In genomic region chr7:137309071-137310066, GRCm38 (mm10) we compare ENCODE assay signal across 9 mouse cellular contexts. TPM values are rescaled to one million over a fixed set of nuclear protein-coding genes. Genes with fewer than 3 reads are reported as not detected.
DNase-seq lines count a peak whose midpoint lies in the region; ATAC-seq lines count a peak whose summit lies in the region.
"Had no signal": no experiment of that assay in that cellular context is flagged by ENCODE, and none has a peak within 500 bp of the region (broad histone marks: within the 10 kb centered on the region; RNA-seq: fewer than 3 reads in every experiment).

No protein-coding gene starts in this region.

- H3K9ac ChIP-seq in embryonic facial prominence, embryonic 11.5 days (replicated peaks; ENCODE audit: low read length): peak overlapping the region; percentile 88

- H3K9me3 ChIP-seq in embryonic facial prominence, embryonic 11.5 days (replicated peaks; ENCODE audit: control insufficient read depth, low read length): no peaks in the 10 kb centered on the region
- no peaks in the 10 kb centered on the region for H3K9me3 ChIP-seq in midbrain, embryonic 10.5 days (replicated peaks)

- under 1% methylated on average over 91 of the region's 93 CpGs for WGBS in embryonic facial prominence, embryonic 11.5 days
- WGBS in midbrain, embryonic 10.5 days: under 1% methylated on average over 85 of the region's 93 CpGs

- H3K4me1 ChIP-seq in embryonic facial prominence, embryonic 11.5 days (ENCODE audit: control insufficient read depth, insufficient read depth, low read length): peaks cover 5% of the 10 kb centered on the region; the same call in 1 of the 2 replicates
- H3K4me1 ChIP-seq in midbrain, embryonic 10.5 days: peaks cover 66% of the 10 kb centered on the region

- H3K27ac ChIP-seq in embryonic facial prominence, embryonic 11.5 days (replicated peaks; ENCODE audit: low read depth, low read length): peak overlapping the region; percentile 89
- H3K27ac ChIP-seq in midbrain, embryonic 10.5 days (replicated peaks): peak overlapping the region; percentile 88

- no peak for ATAC-seq in embryonic facial prominence, embryonic 11.5 days (replicated peaks; ENCODE audit: insufficient number of reproducible peaks, low FRiP score, low TSS enrichment, low read depth)

- H3K36me3 ChIP-seq in embryonic facial prominence, embryonic 11.5 days (replicated peaks; ENCODE audit: control insufficient read depth, insufficient read depth, low read depth, low read length): no peaks in the 10 kb centered on the region
- peaks cover 5% of the 10 kb centered on the region; the same call in 1 of the 2 replicates for H3K36me3 ChIP-seq in midbrain, embryonic 10.5 days

- H3K4me3 ChIP-seq in embryonic facial prominence, embryonic 11.5 days (ENCODE audit: low read depth, low read length): peak overlapping the region; percentile 85
- peak overlapping the region; percentile 71 for H3K4me3 ChIP-seq in midbrain, embryonic 10.5 days

- peak; percentile 97 for DNase-seq in heart, adult 11 months
- no peak for DNase-seq in heart, adult 8-10 months (ENCODE audit: low spot score)
- DNase-seq in embryonic facial prominence, embryonic 11.5 days (ENCODE audit: low spot score): peak; percentile 65
- DNase-seq in heart, postnatal 14 days: peak; percentile 50 to 69
- DNase-seq in midbrain, embryonic 10.5 days (ENCODE audit: low spot score): peak; percentile 72
- DNase-seq in frontal cortex, postnatal 25 days (ENCODE audit: low spot score in 2 of 2): no peak
- no peak for DNase-seq in spleen, adult 18-20 months
- no peak for DNase-seq in frontal cortex, postnatal 36 days (ENCODE audit: low spot score in 2 of 2)

- intact Hi-C loops in heart, postnatal 14 days (cut with DNase I): loop anchor here (1.0 to 10.0 kb wide), 3 partner anchors 8 to 462 kb away; no protein-coding TSS in a partner anchor

- H3K4me2 ChIP-seq in embryonic facial prominence, embryonic 11.5 days (ENCODE audit: low read depth, low read length): peak overlapping the region; percentile 97

- H3K27me3 ChIP-seq in embryonic facial prominence, embryonic 11.5 days (ENCODE audit: control insufficient read depth, insufficient read depth, low read length): 0 out of 2 replicates have a peak, but pooled peaks cover 8% of the 10 kb centered on the region
- H3K27me3 ChIP-seq in midbrain, embryonic 10.5 days (ENCODE audit: low read depth, poor library complexity, severe bottlenecking): peaks cover 99% of the 10 kb centered on the region

RNA-seq across cellular contexts. Expression of gene Ebf3, which starts 4.9 kb away (rescaled TPM):
- 1 to 10 TPM; 5.0 to 9.3 (median 7.6) TPM for total RNA-seq in heart, adult 8-10 months (2022)
- polyA plus RNA-seq in embryonic facial prominence, embryonic 11.5 days (2014; fragmentation: Nextera tagmentation; extraction: Ambion mirVana): 7.2 and 7.9 TPM in 2 replicates
- 10 to 100 TPM; 13.2 to 15.2 TPM for total RNA-seq in heart, postnatal 14 days (2021)
- 3.2 and 5.4 TPM in 2 replicates for polyA plus RNA-seq in midbrain, embryonic 10.5 days (2016; fragmentation: Nextera tagmentation; extraction: Ambion mirVana)
- total RNA-seq: MEL had no signal

Comparison
In these comparisons a context has a peak if more than half of its experiments do, and no peak if none do; other contexts are left out.
1. DNase-seq: peak in heart, adult 11 months (single experiment), embryonic facial prominence, embryonic 11.5 days (single experiment), heart, postnatal 14 days (2 of 2) and midbrain, embryonic 10.5 days (single experiment); none in heart, adult 8-10 months (single experiment), frontal cortex, postnatal 25 days (0 of 2), spleen, adult 18-20 months (0 of 2) and frontal cortex, postnatal 36 days (0 of 2).